Mouse (Mus musculus) myocyte (in vitro differentiated cells): ENCODE measurements at regions not wholly inside any gene's neighbourhood (a gene's known extent, or its start where the extent isn't known, plus 50 kb on each side); places are given as distances from the start of the nearest gene placed in this dataset.

Experiments
- H3K27me3 ChIP-seq: one replicate; pipeline ENCODE4 v1.6.1; 2011; ENCODE audit not compliant: control insufficient read depth, insufficient read depth, insufficient read length
- H3K36me3 ChIP-seq: one replicate; pipeline ENCODE4 v1.6.1; 2011; ENCODE audit not compliant: control insufficient read depth, insufficient read depth
- H3K4me2 ChIP-seq: one replicate; pipeline ENCODE4 v1.6.1; 2011; ENCODE audit warnings: low read depth, control low read depth
- H3K4me3 ChIP-seq: one replicate; pipeline ENCODE4 v1.5.1; 2011; ENCODE audit warnings: mild to moderate bottlenecking, control low read depth, moderate library complexity
- H3K79me2 ChIP-seq: one replicate; pipeline ENCODE4 v1.6.1; 2011; ENCODE audit not compliant: control insufficient read depth, insufficient read depth
- H3ac ChIP-seq: one replicate; pipeline ENCODE4 v1.6.1; 2011; ENCODE audit not compliant: control insufficient read depth, insufficient read length
- CEBPB ChIP-seq: IDR thresholded peaks from 2 replicates; pipeline ENCODE4 v1.6.1; 2011; ENCODE audit warnings: mild to moderate bottlenecking, moderate library complexity; ENCODE audit not compliant: poor library complexity, insufficient read depth, severe bottlenecking
- E2F4 ChIP-seq: IDR thresholded peaks from one replicate; pipeline ENCODE4 v1.6.1; 2011; ENCODE audit warnings: mild to moderate bottlenecking, control low read depth, moderate library complexity; ENCODE audit not compliant: insufficient read depth
- MAX ChIP-seq: IDR thresholded peaks from one replicate; pipeline ENCODE4 v1.6.1; 2011; ENCODE audit warnings: low read depth, mild to moderate bottlenecking, control low read depth
- MYOD1 ChIP-seq, 3 experiments: IDR thresholded peaks; one replicate each; pipeline ENCODE4 v1.6.1; 2011; ENCODE audit warnings: control low read depth in 2 of 3, low read depth in 2 of 3, mild to moderate bottlenecking in 2 of 3, moderate library complexity in 1 of 3; ENCODE audit not compliant: insufficient read length in 2 of 3, control insufficient read depth in 1 of 3
- MYOG ChIP-seq, 3 experiments: IDR thresholded peaks; one replicate each; pipeline ENCODE4 v1.6.1; 2011; ENCODE audit warnings: control low read depth in 2 of 3, low read depth in 2 of 3, mild to moderate bottlenecking in 2 of 3; ENCODE audit not compliant: insufficient read length in 2 of 3, control insufficient read depth in 1 of 3, insufficient read depth in 1 of 3
- POLR2A ChIP-seq: IDR thresholded peaks from one replicate; pipeline ENCODE4 v1.6.1; 2011; ENCODE audit warnings: low read depth, mild to moderate bottlenecking, control low read depth, moderate library complexity; ENCODE audit not compliant: insufficient read length
- POLR2AphosphoS2 ChIP-seq: IDR thresholded peaks from one replicate; pipeline ENCODE4 v1.6.1; 2011; ENCODE audit warnings: low read depth, control low read depth; ENCODE audit not compliant: insufficient read length
- REST ChIP-seq: IDR thresholded peaks from one replicate; pipeline ENCODE4 v1.6.1; 2011; ENCODE audit warnings: mild to moderate bottlenecking, control low read depth, moderate library complexity; ENCODE audit not compliant: insufficient read depth, insufficient read length
- SRF ChIP-seq: IDR thresholded peaks from one replicate; pipeline ENCODE4 v1.6.1; 2011; ENCODE audit warnings: low read depth; ENCODE audit not compliant: control insufficient read depth, insufficient read length
- TCF12 ChIP-seq: IDR thresholded peaks from one replicate; pipeline ENCODE4 v1.6.1; 2011; ENCODE audit warnings: mild to moderate bottlenecking, control low read depth; ENCODE audit not compliant: poor library complexity, insufficient read depth, severe bottlenecking
- TCF3 ChIP-seq: IDR thresholded peaks from one replicate; pipeline ENCODE4 v1.6.1; 2011; ENCODE audit warnings: low read depth, control low read depth; ENCODE audit not compliant: insufficient read length
- USF1 ChIP-seq: IDR thresholded peaks from one replicate; pipeline ENCODE4 v1.6.1; 2011; ENCODE audit warnings: low read depth, mild to moderate bottlenecking, control low read depth, moderate library complexity

DNA sequence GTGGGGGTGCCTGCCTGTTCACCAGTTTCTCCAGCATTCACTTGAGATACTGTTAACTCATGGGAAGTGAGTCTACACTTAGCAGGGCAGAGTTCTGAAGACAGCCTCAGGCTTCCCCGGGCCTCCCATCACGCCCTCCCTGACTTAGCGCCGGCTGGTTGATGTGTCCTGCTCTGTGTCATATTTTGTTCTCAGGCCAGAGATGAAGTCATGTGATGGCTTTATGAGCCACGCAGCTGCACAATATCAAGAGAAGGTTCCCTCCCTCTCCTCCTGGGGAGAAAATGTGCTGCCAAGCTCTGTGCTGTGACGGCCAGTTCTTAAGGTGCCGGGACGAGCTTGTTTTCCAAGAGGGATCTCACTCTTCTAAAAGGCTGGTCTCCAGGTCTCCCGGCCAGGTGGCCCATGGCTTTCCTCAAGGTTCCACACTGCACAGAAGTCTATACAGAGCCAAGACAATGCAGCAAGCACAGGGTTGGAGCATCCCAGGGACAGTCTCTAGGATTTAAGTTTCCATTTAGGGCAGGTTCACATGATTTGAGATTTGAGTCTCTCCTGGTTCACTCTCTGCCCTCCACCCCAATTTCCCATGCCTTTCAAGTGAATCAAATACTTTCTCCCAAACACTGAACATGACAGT is 126.2 kb downstream of the Spata18 start:
- H3K4me3 ChIP-seq: no peak overlapping the region
- no peaks in the 10 kb centered on the region for H3K36me3 ChIP-seq
- H3K79me2 ChIP-seq: no peaks in the 10 kb centered on the region
- no peak overlapping the region for H3K4me2 ChIP-seq
- TF ChIP-seq SRF: no peak
- TF ChIP-seq CEBPB: no peak
- no peak for TF ChIP-seq E2F4
- TF ChIP-seq POLR2AphosphoS2: no peak
- no peaks in the 10 kb centered on the region for H3K27me3 ChIP-seq
- H3ac ChIP-seq: no peak overlapping the region

DNA sequence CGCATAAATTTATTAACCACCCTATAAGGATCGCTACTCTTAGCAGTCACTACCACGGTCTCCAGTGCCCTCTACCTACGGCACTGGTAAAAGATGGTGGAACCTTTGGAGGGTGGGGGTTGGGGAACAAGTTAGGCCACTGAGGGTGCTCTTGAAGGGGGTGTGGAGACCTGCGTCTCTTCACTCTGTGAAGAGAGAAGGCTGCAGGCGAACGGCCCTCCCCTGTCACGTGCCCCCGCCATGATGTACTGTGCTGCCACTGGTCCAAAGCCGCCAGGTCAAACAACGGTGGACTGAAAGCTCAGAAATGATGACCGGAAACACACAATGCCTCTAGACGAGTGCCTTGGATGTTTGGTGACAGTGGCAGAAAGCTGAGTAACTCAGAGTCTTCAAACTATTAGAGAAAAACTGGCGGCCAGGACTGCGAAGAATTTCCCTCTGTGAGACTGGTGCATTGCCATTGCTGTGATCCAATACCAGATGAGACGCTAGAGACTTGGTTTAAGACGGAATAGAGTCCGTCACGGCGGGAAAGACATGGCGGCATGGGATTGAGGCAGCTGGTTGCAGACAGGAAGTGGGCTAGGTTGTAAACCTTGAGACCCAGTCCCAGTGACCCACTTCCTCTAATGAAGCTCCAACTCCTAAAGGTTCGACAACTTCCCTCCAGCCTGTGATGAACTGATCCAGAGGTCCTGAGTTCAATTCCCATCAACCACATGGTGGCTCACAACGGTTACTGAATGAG is 130.2 kb downstream of the Spata18 start:
- H3K79me2 ChIP-seq: no peaks in the 10 kb centered on the region
- H3K27me3 ChIP-seq: no peaks in the 10 kb centered on the region
- H3ac ChIP-seq: no peak overlapping the region
- H3K4me2 ChIP-seq: no peak overlapping the region
- TF ChIP-seq POLR2A: no peak
- no peak for TF ChIP-seq MYOG (IDR thresholded peaks at IDR 0.05; ENCODE audit: control insufficient read depth in 1 of 3, insufficient read depth in 1 of 3, insufficient read length in 2 of 3, low read depth in 2 of 3)
- TF ChIP-seq CEBPB: no peak
- TF ChIP-seq POLR2AphosphoS2: no peak
- TF ChIP-seq TCF12: no peak
- TF ChIP-seq MAX: no peak
- no peak for TF ChIP-seq SRF
- TF ChIP-seq MYOD1 (IDR thresholded peaks at IDR 0.05; ENCODE audit: control insufficient read depth in 1 of 3, insufficient read length in 2 of 3, low read depth in 2 of 3): no peak
- TF ChIP-seq REST: no peak
- no peak for TF ChIP-seq E2F4
- no peak for TF ChIP-seq TCF3
- TF ChIP-seq USF1: no peak
- H3K36me3 ChIP-seq: no peaks in the 10 kb centered on the region
- H3K4me3 ChIP-seq: no peak overlapping the region

DNA sequence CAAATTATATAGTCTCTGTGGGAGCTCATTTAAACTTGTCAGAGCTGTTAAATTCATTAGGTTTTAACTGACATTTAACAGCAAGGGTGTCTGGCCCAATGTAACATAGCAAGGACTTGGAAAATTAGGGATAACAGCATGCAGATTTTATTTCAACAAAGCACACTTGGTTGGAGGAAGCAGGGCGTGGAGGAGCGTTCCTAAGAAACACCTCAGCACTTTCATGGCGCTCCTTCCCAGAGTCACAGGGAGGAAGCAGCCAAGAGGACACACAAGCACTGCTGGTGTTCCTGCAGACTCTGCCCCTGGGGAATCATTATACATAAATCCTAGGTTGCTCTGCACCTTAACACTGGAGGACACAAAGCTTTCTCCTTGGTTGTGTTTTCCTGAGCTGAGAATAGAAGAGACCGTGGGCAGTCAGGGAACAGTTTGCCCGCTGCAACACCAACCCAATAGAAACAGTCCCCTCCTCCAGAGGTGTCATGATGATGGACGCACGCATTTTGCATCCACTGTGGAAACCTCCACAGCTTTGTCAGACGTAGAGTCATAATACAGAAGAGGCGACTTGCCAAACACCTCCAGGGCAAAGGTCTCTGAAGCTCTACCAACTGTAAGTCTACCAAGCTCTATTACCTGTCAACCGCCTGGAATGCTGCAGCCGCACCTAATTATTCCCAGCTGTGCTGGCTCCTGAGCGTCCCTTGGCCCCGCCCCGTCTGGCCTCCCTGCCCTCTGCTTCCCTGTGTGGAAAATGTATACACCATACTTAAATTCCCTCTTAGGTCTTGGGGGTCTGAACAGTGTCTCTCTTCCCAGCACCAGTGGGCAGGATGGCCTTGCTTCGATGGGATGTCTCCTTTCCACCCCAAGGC is 131.3 kb downstream of the Spata18 start:
- TF ChIP-seq MYOG (IDR thresholded peaks at IDR 0.05; ENCODE audit: control insufficient read depth in 1 of 3, insufficient read depth in 1 of 3, insufficient read length in 2 of 3, low read depth in 2 of 3): no peak
- TF ChIP-seq REST: no peak
- no peak for TF ChIP-seq USF1
- TF ChIP-seq POLR2AphosphoS2: no peak
- no peak for TF ChIP-seq MAX
- TF ChIP-seq TCF3: no peak
- no peak for TF ChIP-seq CEBPB
- TF ChIP-seq SRF: no peak
- TF ChIP-seq E2F4: no peak
- no peak for TF ChIP-seq POLR2A
- TF ChIP-seq TCF12: no peak
- H3K79me2 ChIP-seq: no peaks in the 10 kb centered on the region
- H3ac ChIP-seq: no peak overlapping the region
- no peak overlapping the region for H3K4me2 ChIP-seq
- no peaks in the 10 kb centered on the region for H3K36me3 ChIP-seq
- no peaks in the 10 kb centered on the region for H3K27me3 ChIP-seq
- no peak overlapping the region for H3K4me3 ChIP-seq

DNA sequence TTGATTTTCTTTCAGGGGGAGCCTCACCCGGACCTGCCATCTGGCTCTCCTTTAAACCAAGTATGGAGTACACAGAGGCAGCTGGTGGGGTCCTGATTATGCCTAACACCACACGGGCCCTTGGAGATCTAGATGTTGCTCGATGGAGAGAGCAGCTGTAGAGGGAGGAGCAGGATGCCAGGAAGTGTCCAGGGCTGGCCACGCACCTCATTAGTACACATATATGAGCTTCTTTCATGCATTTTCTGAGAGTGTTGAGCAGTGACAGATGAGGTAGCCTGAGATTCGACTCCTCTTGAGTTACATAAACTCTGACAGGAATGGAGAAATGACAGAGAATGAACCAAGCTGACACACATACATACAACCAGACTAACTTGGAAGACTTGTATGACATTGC is 136.1 kb downstream of the Spata18 start:
- H3K79me2 ChIP-seq: no peaks in the 10 kb centered on the region
- H3K36me3 ChIP-seq: no peaks in the 10 kb centered on the region

More for the DNA sequence above, 136.1 kb downstream of the Spata18 start:
- Histone ChIP-seq H3K4me2 (no peak overlapping the region), H3K27me3 (no peaks in the 10 kb centered on the region), H3K4me3 (no peak overlapping the region), H3ac (no peak overlapping the region)
- TF ChIP-seq USF1 (no peak), REST (no peak), SRF (no peak), MAX (no peak), E2F4 (no peak), POLR2A (no peak), POLR2AphosphoS2 (no peak), TCF12 (no peak), MYOD1 (IDR thresholded peaks at IDR 0.05; ENCODE audit: control insufficient read depth in 1 of 3, insufficient read length in 2 of 3, low read depth in 2 of 3) (no peak), CEBPB (no peak), TCF3 (no peak), MYOG (IDR thresholded peaks at IDR 0.05; ENCODE audit: control insufficient read depth in 1 of 3, insufficient read depth in 1 of 3, insufficient read length in 2 of 3, low read depth in 2 of 3) (no peak)
